Mouse (Mus musculus): ENCODE measurements around the gene Ccdc3. TPM values are rescaled to one million over a fixed set of nuclear protein-coding genes. Genes with fewer than 3 reads are reported as not detected.

Ccdc3 gene
- total RNA-seq, 2 experiments from 2014 or later, result 8.6 to 11.2 TPM

DNA sequence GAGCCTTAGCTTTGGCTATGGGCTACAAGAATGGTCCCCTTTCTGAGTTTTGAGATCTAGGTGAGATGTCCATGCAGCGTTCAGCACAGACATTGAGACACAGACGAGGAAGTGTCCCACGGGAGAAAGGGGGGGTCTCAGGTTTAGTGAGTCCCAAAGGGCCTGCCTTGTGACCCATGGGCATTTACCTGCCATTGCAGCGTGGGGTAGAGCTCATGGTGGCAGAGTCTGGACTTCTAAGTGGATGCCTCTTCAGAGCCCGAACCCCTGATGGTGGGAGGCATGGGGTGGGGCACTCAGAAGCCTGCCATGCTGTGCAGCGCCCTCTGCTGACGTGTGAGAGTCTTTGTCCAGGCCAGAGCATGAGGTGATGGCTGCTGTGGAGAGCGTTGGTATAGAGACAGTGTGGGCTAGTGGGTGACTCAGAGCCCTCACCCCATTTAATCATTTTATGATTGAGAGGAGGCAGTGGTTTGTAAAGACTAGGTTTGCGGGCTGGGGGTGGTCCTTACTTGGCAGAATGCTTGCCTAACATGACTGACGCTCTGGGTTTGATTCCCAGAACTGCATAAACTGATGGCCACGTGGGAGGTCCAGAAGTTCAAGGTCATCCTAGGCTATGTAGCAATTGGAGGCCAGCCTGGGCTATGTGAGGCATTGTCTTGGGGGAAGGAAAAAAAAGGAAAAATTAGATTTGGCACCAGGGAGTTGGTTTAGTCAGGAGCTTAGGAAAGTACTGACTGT lies 23.6 kb downstream of the Ccdc3 start:
- DNase-seq (ENCODE audit: low spot score in 2 of 2), result no peak

DNA sequence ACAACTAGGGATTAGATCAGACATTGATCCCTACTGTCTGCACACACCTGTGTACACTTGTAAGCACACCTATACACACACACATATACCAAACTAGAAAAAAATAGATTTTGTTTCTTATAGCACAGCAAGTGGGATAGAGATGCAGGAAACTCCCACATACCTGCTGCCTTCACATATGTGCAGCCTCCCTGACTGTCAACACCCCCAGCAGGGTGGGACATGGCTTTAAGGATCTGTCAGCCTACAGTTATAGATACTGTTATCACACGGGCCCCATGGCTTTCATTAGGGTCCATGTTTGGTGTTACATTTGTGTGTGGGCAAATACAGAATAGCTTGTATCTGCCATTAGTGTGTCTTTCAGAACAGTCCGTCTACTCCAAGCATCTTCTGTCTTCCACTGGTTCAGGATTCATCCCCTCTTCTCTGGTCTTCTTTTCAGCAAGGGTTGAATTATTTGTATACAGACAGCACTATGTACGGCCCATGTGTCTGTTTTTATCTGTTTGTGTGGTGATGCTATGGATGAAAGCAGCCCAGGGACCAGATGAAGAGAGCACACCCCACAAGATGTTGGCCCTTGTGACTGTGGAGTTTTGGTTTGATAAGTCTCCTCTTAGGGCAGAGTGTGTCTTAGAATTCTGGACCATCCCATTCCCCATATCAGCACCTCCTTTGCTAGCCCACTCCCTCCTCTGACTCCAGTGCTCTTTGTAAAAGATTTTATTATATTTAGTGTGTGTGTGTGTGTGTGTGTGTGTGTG lies 24.5 kb downstream of the Ccdc3 start:
- peak in 1 of 2 experiments; percentile 68 for DNase-seq (ENCODE audit: low spot score in 2 of 2)

DNA sequence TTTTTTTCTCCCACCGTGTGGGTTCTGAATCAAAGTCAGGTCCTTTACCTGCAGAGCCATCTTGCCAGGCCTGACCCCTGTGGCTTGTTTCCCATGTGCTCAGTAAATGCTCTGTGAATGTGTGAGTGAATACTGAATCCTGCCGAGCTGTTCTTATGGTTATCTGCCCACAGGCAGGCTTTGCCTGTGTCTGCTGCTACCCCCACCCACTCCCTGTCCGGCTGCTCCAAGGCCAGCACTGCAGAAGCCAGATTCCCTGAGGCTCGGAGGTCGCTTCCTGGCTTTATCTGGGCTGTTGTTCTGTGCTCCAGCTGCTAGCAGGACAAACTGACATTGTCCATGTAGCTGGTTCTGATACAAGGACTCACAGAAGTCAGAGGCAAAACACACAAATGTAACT lies 25.2 kb downstream of the Ccdc3 start:
- DNase-seq (ENCODE audit: low spot score in 2 of 2), result no peak

DNA sequence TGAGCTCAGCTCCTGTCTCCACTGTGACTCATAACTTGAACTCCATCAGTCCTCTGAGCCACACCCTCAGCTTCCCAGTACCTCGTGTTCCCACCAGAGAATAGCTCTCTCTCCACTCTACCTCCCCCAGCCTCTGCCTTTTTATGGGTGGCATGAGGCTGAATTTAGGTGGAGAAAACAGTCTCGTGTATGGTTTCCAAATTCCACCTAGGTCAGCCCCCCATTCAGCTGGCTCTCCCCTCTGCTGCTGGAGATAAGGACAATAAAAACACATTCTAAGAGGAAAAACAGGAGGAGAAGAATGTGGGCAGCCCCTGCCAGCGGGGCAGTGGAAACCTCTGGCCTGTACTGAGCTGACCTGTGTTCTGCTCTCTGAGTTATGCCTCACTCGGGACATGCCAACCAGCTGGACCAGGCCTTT lies 28.4 kb downstream of the Ccdc3 start:
- DNase-seq (ENCODE audit: low spot score in 2 of 2), result no peak

DNA sequence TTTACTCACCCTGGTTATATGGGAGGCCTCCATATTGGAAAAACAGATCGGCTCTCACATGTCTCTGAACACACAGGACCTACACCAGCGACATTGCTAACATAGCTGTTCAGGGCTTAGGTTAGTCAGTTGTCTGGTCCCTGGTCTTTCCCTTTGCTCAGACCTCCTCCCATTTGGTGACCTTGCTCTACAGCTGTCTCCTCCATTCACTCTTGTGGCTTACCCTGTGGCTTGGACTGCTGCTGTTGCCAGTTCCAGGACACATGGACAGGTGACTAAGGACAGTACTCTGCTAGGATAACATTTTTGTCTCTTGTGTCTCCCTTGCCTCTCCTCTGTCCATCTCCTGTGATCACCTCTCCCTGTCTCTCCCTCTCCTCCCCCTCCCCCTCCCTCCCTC lies 29.2 kb downstream of the Ccdc3 start:
- no peak for DNase-seq (ENCODE audit: low spot score in 2 of 2)

DNA sequence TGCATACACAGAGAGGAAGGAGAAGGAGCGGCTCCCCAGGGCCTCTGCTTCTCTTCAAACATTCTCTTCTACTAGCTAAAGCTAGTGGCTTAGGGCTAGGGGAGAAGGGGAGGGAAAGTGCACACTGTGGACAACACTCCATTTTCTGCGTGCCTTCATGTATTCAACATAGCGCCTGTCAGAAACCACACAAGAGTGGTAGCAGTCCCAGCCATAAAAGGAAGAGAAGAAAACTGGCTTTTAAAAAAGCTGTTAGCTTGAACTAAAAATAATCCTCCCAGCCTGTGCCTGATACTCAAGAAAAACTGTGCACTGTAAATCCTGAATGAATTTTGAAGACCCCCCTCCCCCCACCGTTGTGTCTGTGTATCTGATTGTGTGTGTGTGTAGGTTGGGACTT lies 33.2 kb downstream of the Ccdc3 start:
- peak in 1 of 2 experiments; percentile 10 for DNase-seq (ENCODE audit: low spot score in 2 of 2)

DNA sequence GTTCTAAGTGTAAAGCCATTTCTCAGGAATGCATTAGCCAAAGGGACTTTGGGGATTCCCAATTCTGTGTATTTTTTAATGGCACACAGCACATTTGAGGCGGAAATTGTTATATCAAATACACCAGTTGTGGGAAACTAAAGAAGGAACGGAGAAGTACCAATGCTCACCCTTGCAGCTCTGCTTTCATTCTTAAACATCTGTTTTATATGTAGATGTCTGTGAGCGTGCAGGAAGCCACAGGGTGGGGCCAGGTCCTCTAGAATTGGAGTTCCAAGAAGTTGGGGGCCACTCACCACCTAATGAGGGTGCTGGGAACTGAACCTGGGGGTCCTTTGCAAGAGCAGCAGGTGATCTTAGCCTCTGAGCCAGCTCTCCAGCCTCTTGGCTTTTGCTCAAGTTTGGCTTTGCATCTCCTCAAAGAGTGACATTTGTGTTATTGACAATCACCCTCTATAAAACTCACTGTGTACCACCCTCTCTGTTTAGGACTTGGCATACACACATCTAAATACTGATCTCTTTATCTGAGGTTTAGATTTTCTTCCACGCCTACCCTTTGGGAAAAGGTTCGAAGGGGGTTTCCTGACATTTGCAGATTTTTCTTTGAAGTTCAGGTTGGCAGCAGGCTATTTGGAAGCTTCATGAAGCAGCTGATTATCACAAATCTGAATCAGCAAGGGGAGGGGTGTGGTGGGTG lies 33.9 kb downstream of the Ccdc3 start:
- no peak for DNase-seq (ENCODE audit: low spot score in 2 of 2)

DNA sequence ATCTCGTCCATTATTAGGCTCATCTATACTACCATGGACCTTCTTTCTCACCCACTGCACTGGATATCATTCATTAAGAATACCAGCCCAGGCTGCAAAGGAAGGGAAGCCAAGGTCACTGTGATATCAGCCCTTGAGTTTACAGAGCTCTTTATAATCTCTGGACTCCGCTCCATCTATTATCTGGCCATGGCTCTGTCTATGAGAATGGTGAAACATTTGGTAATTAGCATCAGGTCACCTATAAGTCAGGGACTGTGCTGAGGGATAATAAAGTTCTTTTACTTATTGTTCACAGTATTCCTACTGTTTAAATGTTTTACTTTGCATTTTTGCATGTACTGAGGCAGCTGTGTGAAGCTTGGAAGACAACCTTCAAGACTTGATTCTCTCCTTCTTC lies 35.2 kb downstream of the Ccdc3 start:
- DNase-seq (ENCODE audit: low spot score in 2 of 2), result no peak

DNA sequence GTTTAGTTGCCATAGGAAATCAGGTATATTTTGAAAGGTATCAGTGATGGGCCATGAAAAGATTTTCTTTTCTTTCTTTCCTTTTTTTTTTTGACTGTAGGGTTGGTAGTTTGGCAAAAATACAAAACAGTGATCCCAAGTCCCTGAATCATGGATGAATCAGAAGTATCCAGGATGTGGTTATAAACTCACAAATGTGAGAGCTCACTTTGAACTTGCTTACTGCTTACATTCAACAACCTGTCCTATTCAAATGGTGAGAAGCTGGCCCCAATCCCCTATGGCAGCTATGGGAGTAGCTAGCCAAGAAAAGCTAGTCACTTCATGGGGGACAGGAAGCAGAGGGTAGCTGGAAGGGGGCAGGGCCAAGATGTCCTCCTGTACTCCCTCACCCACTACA lies 37.1 kb downstream of the Ccdc3 start:
- DNase-seq (ENCODE audit: low spot score in 2 of 2), result no peak

DNA sequence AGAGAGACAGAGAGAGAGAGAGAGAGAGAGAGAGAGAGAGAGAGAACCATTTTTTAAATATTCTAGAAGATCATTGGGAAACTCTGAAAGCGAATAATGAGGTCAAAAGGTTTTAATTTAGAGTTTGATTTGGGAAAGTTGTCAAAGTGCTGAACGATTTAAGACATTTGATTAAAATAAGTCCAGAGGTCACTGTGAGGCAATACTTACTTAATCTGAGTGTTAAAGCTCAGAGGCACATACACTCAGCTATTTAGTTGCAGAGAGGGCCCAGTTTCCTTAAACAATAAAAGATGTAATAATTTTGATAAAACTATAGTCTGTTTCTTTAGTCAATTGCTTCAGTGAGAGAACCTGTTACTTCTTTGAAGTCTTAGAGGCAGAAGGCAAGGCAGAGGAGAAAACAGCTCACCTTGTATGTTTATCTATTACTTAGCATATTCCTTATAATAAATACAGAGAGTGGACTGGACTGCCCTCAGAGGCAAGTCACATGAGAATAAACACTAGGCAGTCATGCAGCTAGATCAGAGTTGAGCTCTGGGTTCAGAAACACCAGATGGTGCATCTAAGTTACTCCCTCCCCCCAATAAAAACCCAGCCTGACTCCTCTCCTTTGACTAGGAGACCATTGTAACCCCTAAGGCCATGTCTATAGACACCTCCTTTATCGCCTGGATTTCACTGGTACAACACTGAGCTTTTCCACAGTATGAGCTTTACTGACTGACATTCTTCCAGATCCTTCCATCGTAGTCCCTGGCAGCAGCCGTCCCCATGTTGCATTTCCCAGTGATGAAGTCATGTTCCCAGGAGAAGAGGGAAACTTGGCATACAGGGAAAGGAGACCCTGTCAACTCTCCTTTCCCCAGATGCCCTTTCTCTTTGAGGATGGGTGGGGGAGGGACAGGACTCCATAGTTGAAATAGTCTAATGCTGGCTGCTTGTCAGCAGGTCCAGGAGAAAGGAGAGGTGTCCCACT lies 44.2 kb downstream of the Ccdc3 start:
- DNase-seq (ENCODE audit: low spot score in 2 of 2), result no peak

DNA sequence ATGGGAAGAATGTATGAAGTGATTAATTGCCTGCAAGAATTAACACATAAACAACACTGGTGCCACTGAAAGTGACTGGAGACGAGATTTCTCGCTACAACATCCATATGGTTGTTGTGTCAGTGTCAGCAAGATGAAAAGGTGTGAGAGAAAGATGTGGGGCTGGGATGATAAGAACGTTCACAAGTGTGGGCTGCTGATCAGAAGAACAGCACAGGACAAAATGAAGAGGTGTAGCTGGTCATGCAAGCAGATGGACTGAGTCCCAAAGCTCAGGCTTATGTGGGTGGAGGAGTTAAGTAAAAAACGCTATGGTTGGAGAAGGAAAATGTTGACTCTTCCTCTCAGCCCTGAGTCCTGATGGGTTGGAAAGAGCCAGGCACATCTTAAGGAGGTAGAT lies 46.6 kb downstream of the Ccdc3 start:
- DNase-seq (ENCODE audit: low spot score in 2 of 2), result no peak

DNA sequence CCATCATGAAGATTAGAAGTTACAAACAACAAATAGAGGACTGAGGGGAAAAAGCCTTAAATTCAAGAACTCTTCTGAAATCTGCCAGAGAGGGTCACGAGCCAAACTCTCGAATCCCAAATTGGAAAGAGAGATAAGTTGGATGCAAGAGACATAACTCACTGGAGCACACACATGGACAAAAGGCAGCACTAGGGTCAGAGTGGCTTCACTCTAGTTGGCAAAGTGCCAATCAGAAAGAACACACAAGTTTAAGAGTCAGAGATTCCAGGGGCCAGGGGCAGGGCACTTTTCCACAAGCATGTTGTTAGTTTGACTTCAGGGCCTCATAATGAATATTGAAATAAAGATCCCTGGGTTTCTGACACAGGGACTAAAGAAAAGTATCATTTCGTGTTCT lies 48.1 kb downstream of the Ccdc3 start:
- no peak for DNase-seq (ENCODE audit: low spot score in 2 of 2)

DNA sequence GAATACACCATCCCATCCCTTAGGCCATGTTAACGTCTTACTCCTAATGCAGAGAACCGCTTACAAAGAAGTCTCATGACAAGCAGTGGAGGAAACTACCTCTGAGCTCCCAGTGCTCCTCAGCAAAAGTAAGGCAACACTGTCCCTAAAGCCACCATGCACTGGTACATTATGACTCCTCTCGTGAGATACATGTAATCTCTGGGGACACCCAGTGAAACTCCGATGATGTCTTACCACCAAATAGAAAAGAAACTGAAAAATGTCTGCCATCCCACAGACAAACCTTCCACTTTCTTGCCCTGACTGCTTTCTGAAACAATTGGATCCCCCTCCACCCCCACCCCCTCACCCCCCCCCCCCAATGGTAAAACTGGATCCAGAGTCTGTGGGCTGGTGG lies 54.6 kb downstream of the Ccdc3 start:
- no peak for DNase-seq (ENCODE audit: low spot score in 2 of 2)

DNA sequence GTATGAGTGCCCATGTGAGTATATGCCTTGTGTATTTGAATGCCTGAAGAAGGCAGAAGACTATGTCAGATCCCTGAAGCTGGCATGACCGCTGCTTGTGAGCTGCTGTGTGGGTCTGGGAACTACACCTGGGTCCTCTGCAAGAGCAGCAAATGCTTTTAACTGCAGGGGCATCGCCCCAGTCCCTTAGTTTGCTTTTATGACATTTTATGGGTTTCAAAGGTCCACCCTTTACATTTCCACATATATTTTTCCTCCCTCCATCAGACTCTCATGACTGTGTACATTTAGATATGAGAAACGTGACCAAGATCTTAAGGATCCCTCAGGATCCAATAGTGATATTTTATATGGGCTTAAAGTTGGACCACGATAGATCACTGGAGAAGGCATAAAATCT lies 55.5 kb downstream of the Ccdc3 start:
- no peak for DNase-seq (ENCODE audit: low spot score in 2 of 2)

DNA sequence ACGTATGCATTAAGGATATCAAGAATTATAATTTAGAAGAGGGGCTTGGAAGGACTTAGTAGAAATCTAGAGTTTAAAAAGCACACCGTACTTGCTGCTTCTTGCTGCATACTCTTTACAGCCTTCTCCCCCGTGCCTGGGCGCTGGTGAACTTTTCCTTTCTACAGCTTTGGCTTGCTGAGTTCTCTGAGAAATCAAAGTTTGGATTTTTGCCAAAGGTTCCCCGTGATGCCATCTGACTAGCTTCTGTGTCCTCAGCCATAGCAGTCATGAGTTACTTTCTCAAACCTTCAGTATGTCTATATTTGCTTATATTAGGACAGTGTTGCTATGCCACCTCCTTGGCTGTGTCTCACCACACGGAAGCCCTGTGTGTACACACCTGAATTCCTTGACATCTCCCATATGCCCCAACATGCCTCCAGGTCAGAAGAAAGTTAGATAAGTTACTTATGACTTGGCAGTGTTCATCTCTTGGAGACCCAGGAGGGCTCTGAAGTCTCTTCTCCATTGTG lies 57.2 kb downstream of the Ccdc3 start:
- DNase-seq (ENCODE audit: low spot score in 2 of 2), result no peak

DNA sequence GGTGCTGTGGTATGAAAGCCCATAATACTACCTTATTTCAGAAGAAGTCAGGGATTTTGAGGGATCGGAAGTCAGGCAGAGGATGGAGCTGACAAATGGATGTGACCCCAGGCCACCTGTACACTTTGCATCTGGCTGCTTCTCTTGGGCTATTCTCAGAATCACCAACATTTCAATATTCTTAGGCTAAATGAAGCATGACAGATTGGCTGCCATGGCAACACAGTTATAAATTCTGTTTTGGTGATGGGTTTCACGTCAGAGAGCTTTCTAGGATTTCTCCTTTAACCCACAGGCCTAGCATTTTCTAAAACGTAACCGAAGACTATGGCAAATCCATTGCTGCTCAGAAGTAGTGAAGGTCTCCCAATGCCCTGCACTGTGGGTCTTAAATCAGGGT lies 59.9 kb downstream of the Ccdc3 start:
- DNase-seq (ENCODE audit: low spot score in 2 of 2), result peak; percentile 14 to 61

DNA sequence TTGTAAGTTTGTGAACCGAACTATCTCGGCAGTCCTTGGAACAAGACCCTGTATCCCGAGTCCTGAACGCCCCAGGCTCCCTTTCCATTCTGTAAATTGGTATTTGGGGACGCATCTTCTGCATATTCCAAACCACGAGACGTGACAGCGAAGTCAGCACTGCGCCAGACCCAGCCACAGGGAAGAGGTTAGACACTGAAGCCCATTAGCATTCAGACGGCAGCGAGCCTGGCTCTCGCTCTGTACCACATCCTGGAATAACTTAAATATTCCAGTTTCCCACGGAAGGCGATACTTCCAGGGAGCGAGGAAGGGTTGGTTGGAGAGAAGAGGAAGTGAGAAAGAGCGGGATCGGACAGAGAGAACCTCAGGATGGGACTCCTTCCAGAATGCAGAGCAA lies 61.7 kb downstream of the Ccdc3 start:
- no peak for DNase-seq (ENCODE audit: low spot score in 2 of 2)

DNA sequence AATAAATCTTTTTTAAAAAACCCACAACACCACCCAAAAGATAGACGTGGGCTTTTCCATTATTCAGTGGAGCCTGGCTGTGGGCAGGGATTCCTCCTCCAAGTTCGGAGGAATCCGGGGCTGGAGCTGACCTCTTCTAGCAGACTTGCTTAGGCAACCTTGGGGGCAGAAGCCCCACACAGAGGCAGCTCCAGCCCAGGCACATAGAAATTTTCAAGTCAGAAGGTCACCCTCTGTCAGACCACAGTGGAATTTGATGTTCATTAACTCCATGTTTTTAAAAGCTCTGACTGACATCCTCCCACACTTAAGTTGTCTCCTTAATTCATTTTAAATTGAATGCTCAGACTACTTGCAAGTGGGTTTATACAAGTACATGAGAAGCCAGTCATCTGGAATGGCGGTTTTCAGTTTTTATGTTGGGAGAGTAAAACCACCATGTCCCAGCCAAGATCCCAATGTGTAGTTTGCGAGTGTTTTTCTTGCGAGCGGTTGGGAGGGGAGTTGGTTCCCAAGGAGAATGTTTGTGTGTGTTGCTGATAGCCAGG lies 63.3 kb downstream of the Ccdc3 start:
- no peak for DNase-seq (ENCODE audit: low spot score in 2 of 2)

DNA sequence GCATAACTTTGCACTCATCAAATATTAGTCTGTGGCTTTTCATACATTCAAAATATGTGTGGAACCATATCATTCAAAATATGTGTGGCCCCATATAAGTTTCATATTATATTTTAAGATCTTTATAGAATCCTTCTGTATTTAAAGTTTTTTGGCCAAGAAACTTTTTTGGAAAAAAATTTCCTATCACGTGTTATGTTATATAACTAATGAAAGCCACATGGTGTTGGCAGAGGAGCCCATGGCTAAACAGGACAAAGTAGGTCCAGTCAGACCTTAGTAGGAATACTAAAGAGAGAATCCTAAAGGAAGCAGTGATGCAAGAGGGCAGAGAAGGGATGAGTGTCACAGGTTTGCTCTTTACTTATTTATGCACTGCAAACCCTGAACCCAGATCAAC lies 65.6 kb downstream of the Ccdc3 start:
- no peak for DNase-seq (ENCODE audit: low spot score in 2 of 2)

DNA sequence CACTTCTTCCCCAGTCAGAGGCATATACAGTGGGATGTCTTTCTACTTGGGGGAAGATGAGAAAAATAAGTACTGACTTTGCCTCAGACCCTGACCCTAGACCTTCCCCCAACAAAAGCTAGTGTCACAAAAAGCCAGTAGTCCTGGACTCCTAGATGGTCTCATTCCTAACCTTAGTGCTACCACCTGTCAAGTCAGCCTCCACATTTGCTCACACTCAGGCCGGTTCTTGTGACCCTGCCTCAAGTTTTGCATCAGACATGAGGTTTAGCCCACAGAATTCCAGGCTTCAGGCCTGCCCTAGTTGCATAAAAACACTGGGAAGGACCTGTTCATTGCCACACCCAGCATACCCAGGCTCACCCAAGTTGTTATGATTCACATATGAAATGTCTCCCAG lies 67.4 kb downstream of the Ccdc3 start:
- DNase-seq (ENCODE audit: low spot score in 2 of 2), result no peak

DNA sequence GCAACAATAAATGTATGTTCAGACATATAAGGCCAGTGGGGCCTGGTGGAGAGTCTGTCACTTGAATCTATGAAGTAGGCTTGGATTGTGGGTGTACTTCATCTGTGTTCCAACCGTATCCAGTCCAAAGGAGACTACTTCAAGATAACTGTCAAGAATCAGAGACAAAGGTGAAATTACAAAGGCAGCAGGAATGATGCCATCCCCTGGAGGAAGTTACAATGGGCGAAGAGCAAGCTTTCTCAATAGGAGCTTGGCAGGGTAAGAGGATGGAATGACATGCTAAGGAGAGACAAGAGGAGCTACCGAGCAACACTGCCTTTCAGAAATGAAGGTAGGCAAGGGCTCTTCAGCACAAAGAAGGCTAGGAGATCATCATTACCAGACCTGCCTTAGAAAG lies 69.1 kb downstream of the Ccdc3 start:
- DNase-seq (ENCODE audit: low spot score in 2 of 2), result no peak
